Mouse (Mus musculus) intestine, embryonic 16.5 days (tissue): ENCODE measurements around the gene Zfp451. TPM values are rescaled to one million over a fixed set of nuclear protein-coding genes. Genes with fewer than 3 reads are reported as not detected.
A peak's percentile ranks its signal among the peaks of the same experiment; 100 is the strongest.

ENCODE experiments used
- ATAC-seq: fragments of 200-750 bp; cut with Nextera tagmentation; 2 replicates; pipeline ENCODE4 v1.8.0; 2017; ENCODE audit warnings: moderate TSS enrichment, moderate library complexity
- H3K27ac ChIP-seq: fragments of 300-500 bp; sonication (generic); 2 replicates; pipeline ENCODE4 v1.5.1; 2014; ENCODE audit warnings: mild to moderate bottlenecking, low read length
- H3K27me3 ChIP-seq: fragments of 300-500 bp; sonication (generic); replicated peaks from 2 replicates; pipeline ENCODE4 v1.6.1; 2014; ENCODE audit warnings: low read length, control low read depth, mixed read lengths; ENCODE audit not compliant: control insufficient read depth, insufficient read depth
- H3K36me3 ChIP-seq: fragments of 300-500 bp; sonication (generic); 2 replicates; pipeline ENCODE4 v1.6.1; 2014; ENCODE audit warnings: low read length, control low read depth; ENCODE audit not compliant: control insufficient read depth, insufficient read depth
- H3K4me1 ChIP-seq: fragments of 300-500 bp; sonication (generic); 2 replicates; pipeline ENCODE4 v1.6.1; 2014; ENCODE audit warnings: low read length, control low read depth, mixed read lengths; ENCODE audit not compliant: control insufficient read depth, insufficient read depth
- H3K4me2 ChIP-seq: fragments of 300-500 bp; sonication (generic); 2 replicates; pipeline ENCODE4 v1.6.1; 2014; ENCODE audit warnings: low read depth, low read length, control low read depth
- H3K4me3 ChIP-seq: fragments of 300-500 bp; sonication (generic); 2 replicates; pipeline ENCODE4 v1.5.1; 2014; ENCODE audit warnings: mild to moderate bottlenecking, low read length
- H3K9ac ChIP-seq: fragments of 300-500 bp; sonication (generic); 2 replicates; pipeline ENCODE4 v1.6.1; 2014; ENCODE audit warnings: low read depth, low read length
- H3K9me3 ChIP-seq: fragments of 300-500 bp; sonication (generic); 2 replicates; pipeline ENCODE4 v1.6.1; 2016; ENCODE audit warnings: low read length, control low read depth; ENCODE audit not compliant: control insufficient read depth
- WGBS: fragments of 180-500 bp; shearing (Covaris S2); extraction: QIAGEN DNeasy Blood & Tissue Kit; methylation state at CpG from one replicate; pipeline ENCODE4 v1.1.7; 2014; 5-methylcytosine and 5-hydroxymethylcytosine counted together
- polyA plus RNA-seq: library from polyadenylated mRNA; unstranded; fragments of >200 nt; fragmentation: Nextera tagmentation; extraction: Ambion mirVana; gene quantifications from 2 replicates; pipeline ENCODE4 v1.2.1, GENCODE M21; 2015

Gene Zfp451
- polyA plus RNA-seq, 1 experiment from 2014 or later = 12.2 TPM

DNA sequence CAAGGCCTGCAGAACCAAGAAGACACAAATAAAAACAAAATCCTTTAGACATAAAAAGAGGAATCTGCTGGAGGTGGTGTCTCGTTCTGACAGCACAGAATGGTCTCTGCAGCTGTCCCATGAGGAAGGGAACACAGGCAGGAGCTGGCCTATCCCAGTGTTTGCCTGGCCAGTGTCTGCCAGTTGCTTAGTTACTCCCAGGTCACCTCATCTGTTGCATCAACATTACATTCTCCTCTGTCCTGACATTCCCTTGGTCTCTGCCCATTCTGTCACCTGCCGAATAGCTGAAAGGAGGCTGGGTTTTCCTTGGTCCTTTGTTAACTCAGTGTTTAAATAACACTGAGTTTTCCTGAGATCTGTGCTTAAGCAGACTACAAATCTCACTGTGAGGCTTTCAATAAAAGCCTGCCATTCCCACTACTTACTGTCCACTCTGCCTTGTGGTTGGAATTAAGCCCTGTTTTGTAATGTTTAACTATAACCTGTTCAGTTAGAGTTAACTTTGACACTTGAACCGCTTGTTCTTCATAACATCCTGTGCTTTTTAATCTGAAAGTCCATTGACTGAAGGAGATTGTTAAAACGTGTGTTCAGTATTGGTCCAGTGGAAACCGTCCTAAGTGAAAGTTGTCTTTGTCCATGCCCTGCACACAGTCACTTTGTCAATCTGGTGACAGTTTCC is 80.3 kb downstream of the Zfp451 start:
- no peak overlapping the region for H3K9ac ChIP-seq
- H3K27ac ChIP-seq = no peak overlapping the region
- no peaks in the 10 kb centered on the region for H3K4me1 ChIP-seq
- no peak overlapping the region for H3K4me2 ChIP-seq
- H3K9me3 ChIP-seq = no peaks in the 10 kb centered on the region
- peaks cover 7% of the 10 kb centered on the region for H3K36me3 ChIP-seq
- 63% methylated on average over 5 of the region's 5 CpGs for WGBS
- H3K4me3 ChIP-seq = no peak overlapping the region
- peak; percentile 46; the same call in 1 of the 2 replicates for ATAC-seq
- H3K27me3 ChIP-seq = no peaks in the 10 kb centered on the region

DNA sequence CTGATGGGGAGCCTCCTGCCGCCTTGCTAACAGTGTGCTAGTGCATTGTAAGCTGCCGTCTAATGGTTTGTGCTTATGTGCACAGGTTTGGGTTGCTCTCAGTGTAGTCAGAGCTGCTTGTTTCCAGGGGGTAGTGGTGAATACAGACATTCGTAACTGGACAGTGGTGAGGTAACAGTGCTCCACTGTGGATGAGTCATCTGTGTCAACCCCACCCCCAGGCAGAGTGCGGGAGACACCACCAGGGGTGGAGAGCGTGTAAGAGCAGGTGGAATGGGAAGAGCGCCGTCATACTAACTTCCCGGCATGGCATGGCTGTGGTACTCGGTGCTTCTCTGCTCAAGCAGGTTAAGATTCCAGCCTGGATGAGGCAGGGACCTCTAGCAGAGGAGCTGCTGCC is 81.4 kb downstream of the Zfp451 start:
- H3K9me3 ChIP-seq = no peaks in the 10 kb centered on the region
- no peaks in the 10 kb centered on the region for H3K4me1 ChIP-seq
- no peak overlapping the region for H3K4me2 ChIP-seq
- 0 out of 2 replicates have a peak, but pooled peaks have one; percentile 50 for ATAC-seq
- no peak overlapping the region for H3K4me3 ChIP-seq
- WGBS = 87% methylated on average over 9 of the region's 9 CpGs
- H3K36me3 ChIP-seq = peaks cover 7% of the 10 kb centered on the region
- no peaks in the 10 kb centered on the region for H3K27me3 ChIP-seq
- no peak overlapping the region for H3K9ac ChIP-seq
- no peak overlapping the region for H3K27ac ChIP-seq

DNA sequence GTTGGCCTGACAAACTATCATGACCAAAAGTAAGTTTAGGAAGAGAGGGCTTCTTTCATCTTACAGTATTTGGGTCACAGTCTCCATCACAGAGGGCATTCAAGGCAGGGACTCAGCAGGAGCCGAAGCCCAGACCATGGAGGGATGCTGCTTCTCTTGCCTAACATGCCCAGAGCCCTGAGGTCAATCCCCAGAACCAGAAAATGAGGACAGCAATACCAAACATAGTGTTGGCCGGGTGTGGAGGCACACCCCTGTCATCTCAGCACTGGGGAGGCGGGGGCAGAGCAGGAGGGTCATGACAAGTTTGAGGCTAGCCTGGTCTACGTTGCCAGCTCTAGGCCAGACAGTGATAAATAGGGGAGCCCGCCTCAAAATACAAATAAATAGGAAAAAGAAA is 89.3 kb downstream of the Zfp451 start:
- H3K36me3 ChIP-seq = 0 out of 2 replicates have a peak, but pooled peaks cover 4% of the 10 kb centered on the region
- WGBS = 86% methylated on average over 5 of the region's 5 CpGs

DNA sequence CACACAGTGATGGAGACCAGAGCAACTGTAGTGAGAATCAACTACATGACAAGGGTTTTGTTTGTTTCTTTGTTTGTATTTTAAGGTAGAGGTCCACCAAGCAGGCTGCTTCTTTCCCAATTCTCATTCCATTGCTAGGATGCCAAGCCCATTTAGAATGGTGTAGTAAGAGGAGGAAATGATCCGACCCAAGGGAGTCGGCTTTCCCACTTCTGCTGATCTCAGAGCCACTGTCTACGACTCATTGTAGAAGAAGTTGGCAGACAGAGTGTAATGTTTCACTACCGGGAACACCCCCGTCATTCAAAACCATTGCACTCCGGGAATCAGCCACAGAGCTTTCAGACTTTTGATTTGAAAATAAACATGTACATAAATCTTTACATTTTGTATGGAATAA is 89.9 kb downstream of the Zfp451 start:
- 0 out of 2 replicates have a peak, but pooled peaks cover 4% of the 10 kb centered on the region for H3K36me3 ChIP-seq

More for the DNA sequence above, 89.3 kb downstream of the Zfp451 start:
- Histone ChIP-seq H3K9me3 (no peaks in the 10 kb centered on the region), H3K4me3 (no peak overlapping the region), H3K9ac (no peak overlapping the region), H3K27ac (no peak overlapping the region), H3K4me2 (no peak overlapping the region), H3K4me1 (0 out of 2 replicates have a peak, but pooled peaks cover 3% of the 10 kb centered on the region), H3K27me3 (no peaks in the 10 kb centered on the region)
- no peak for ATAC-seq

DNA sequence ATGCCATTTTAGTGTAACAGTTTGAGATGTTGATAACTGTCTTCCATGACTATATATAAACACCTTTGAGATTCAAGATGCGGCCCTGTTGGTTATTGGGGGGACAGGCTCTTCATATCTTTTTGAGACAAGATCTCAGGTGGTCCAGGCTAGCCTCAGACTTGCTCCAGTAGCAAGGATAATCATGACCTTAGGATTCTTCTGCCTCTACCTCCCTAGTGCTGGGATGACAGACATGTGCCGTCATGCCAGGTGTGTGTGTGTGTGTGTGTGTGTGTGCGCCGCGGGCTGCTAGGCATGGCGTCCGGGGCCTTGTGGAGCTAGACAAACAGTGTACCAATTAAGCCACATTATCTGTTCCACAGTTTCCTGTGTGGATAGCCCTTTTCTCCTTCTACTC is 93.4 kb downstream of the Zfp451 start:
- Histone ChIP-seq H3K36me3 (0 out of 2 replicates have a peak, but pooled peaks cover 4% of the 10 kb centered on the region), H3K27ac (no peak overlapping the region), H3K4me2 (0 out of 2 replicates have a peak overlapping the region, but pooled peaks have one; percentile 12), H3K4me3 (no peak overlapping the region), H3K9me3 (no peaks in the 10 kb centered on the region), H3K4me1 (0 out of 2 replicates have a peak, but pooled peaks cover 3% of the 10 kb centered on the region), H3K9ac (no peak overlapping the region), H3K27me3 (no peaks in the 10 kb centered on the region)
- no peak for ATAC-seq
- WGBS = 90% methylated on average over 7 of the region's 7 CpGs

More for the DNA sequence above, 89.9 kb downstream of the Zfp451 start:
- Histone ChIP-seq H3K27ac (no peak overlapping the region), H3K4me1 (0 out of 2 replicates have a peak, but pooled peaks cover 3% of the 10 kb centered on the region), H3K9ac (no peak overlapping the region), H3K9me3 (no peaks in the 10 kb centered on the region), H3K4me3 (no peak overlapping the region), H3K27me3 (no peaks in the 10 kb centered on the region), H3K4me2 (no peak overlapping the region)
- no peak for ATAC-seq
- 85% methylated on average over 6 of the region's 6 CpGs for WGBS

DNA sequence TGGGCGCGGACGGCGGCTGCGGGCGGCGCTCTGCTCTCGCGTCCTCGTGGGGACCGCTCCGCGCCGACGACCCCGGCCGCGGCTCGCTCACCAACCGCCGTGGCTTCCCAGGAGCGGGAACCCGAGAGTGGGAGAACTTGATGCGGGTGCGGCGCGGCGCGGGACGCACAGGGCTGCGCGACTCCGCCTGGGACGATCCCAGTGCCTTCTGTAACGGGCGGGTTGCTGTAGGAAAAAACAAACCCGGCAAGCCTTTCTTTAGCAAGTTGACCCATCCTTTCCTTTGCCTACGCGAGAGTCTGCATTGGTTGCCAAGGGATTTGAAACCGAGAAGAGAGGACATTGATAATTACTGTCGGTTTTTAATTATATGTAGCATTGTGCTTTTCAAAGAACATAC is 94.2 kb downstream of the Zfp451 start:
- H3K4me1 ChIP-seq = 0 out of 2 replicates have a peak, but pooled peaks cover 3% of the 10 kb centered on the region
- under 1% methylated on average over 41 of the region's 41 CpGs for WGBS

DNA sequence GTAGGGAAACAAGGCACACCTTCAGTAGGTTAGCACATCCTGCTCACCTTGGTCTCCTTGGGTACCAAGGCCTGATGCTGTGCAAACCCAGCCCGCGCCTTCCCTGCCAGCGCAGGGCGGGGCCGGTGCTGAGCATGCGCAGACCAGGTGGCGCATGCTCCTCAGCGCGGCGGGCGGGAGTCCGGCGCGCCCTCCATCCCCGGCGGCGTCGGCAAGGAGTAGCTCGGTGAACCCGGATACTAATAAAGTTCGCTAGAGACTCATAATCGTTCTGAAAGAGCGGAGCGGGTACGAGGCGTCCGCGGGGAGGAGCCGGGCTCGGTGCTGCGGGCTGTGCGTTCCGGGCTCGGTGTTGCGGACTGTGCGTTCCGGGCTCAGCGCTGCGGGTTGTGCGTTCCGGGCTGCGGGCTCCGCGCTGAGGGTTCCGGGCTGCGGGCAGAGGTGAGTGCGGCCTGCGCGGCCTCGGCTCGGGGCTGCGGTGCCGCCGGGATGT is 94.6 kb downstream of the Zfp451 start, which contains the start of gene Rab23:
Rab23 (plus strand) TSS at position 155 of the 493 bp plus-strand sequence.
- H3K4me3 ChIP-seq = peak within 1 kb of the TSS; percentile 82
- peak within 1 kb of the TSS; percentile 81 for H3K4me2 ChIP-seq
- WGBS = 1% methylated on average over 54 of the region's 54 CpGs
- H3K4me1 ChIP-seq = 0 out of 2 replicates have a peak, but pooled peaks cover 3% of the 10 kb centered on the region
- H3K27me3 ChIP-seq = no peaks in the 10 kb centered on the region
- no peaks in the 10 kb centered on the region for H3K9me3 ChIP-seq
- 0 out of 2 replicates have a peak, but pooled peaks cover 4% of the 10 kb centered on the region for H3K36me3 ChIP-seq
- ATAC-seq = peak; percentile 98
- peak within 1 kb of the TSS; percentile 90 for H3K9ac ChIP-seq
- H3K27ac ChIP-seq = peak within 1 kb of the TSS; percentile 88

More for the DNA sequence above, 94.2 kb downstream of the Zfp451 start:
- Histone ChIP-seq H3K9me3 (no peaks in the 10 kb centered on the region), H3K9ac (peak overlapping the region; percentile 90), H3K27ac (peak overlapping the region; percentile 88), H3K27me3 (no peaks in the 10 kb centered on the region), H3K36me3 (0 out of 2 replicates have a peak, but pooled peaks cover 4% of the 10 kb centered on the region), H3K4me2 (peak overlapping the region; percentile 81), H3K4me3 (peak overlapping the region; percentile 82)
- ATAC-seq = peak; percentile 69

DNA sequence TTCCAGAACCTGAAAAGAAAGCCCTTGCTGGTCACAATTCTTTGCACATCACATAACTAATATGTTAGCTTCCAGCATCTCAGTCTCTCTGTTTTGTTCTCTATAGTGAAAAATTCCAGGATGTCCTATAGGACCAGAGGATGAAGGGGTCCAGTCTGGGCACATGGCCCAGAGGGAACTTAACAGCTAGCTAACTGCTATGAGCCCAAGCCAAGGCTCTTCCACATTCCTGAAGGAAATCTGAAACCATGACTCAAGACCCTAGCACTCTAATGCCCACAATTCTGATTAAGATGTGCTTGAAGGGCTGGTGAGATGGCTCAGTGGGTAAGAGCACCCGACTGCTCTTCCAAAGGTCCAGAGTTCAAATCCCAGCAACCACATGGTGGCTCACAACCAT is 96.8 kb downstream of the Zfp451 start:
- Histone ChIP-seq H3K9ac (no peak overlapping the region), H3K27ac (no peak overlapping the region), H3K4me2 (no peak overlapping the region), H3K4me1 (0 out of 2 replicates have a peak, but pooled peaks cover 3% of the 10 kb centered on the region), H3K9me3 (no peaks in the 10 kb centered on the region), H3K4me3 (no peak overlapping the region), H3K27me3 (no peaks in the 10 kb centered on the region), H3K36me3 (no peaks in the 10 kb centered on the region)
- WGBS = 89% methylated on average over 1 of the region's 1 CpGs
- no peak for ATAC-seq

DNA sequence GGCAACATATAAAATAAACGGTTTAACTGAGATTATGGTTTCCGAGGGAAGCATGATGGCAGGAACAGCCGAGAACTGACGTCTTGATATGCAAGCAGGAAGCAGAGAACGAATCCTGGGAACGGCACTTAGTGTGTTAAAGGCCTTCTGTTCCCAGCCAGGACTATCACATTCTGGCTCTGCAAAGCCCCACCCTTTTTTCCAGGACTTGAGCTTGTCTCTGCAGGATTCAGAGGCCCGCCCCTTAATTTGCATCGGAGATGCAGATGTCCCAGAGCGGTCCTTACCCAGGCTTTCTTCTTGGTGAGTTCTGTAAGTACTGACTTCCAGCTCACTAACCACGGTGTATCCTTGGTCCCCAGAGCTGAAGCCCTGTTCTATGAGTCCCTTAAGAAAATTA is 99.6 kb downstream of the Zfp451 start:
- ATAC-seq = peak; percentile 38; the same call in 1 of the 2 replicates
- H3K4me2 ChIP-seq = no peak overlapping the region
- 5% methylated on average over 10 of the region's 10 CpGs for WGBS

More for the DNA sequence above, 99.6 kb downstream of the Zfp451 start:
- no peak overlapping the region for H3K27ac ChIP-seq
- no peak overlapping the region for H3K9ac ChIP-seq
- H3K36me3 ChIP-seq = no peaks in the 10 kb centered on the region
- H3K27me3 ChIP-seq = no peaks in the 10 kb centered on the region; the same call in 1 of the 2 replicates
- no peaks in the 10 kb centered on the region for H3K9me3 ChIP-seq
- no peak overlapping the region for H3K4me3 ChIP-seq
- H3K4me1 ChIP-seq = no peaks in the 10 kb centered on the region
